Mouse (Mus musculus) heart, adult 2 months (tissue): ENCODE results near the gene Mcam. TPM values are rescaled to one million over a fixed set of nuclear protein-coding genes. Genes with fewer than 3 reads are reported as not detected.
A peak's percentile ranks its signal among the peaks of the same experiment; 100 is the strongest.

ENCODE experiments used
- DNase-seq, 2 experiments: peaks; one replicate each; pipeline ENCODE4 v3.0.0; 2021
- H3K27ac ChIP-seq: fragments of 200-600 bp; 2 replicates; pipeline ENCODE4 v1.8.1; 2022
- H3K27me3 ChIP-seq: fragments of 200-500 bp; 2 replicates; pipeline ENCODE4 v1.6.1; 2012; ENCODE audit warnings: mild to moderate bottlenecking, low read length, inconsistent platforms, mixed read lengths; ENCODE audit not compliant: control insufficient read depth, insufficient read depth
- H3K36me3 ChIP-seq: fragments of 200-500 bp; 2 replicates; pipeline ENCODE4 v1.6.1; 2012; ENCODE audit warnings: low read length, inconsistent platforms; ENCODE audit not compliant: control insufficient read depth, insufficient read depth
- H3K4me1 ChIP-seq: fragments of 200-500 bp; 2 replicates; pipeline ENCODE4 v1.6.1; 2011; ENCODE audit warnings: low read length; ENCODE audit not compliant: control insufficient read depth, insufficient read depth
- H3K4me3 ChIP-seq: fragments of 200-600 bp; 2 replicates; pipeline ENCODE4 v1.8.1; 2022
- H3K79me2 ChIP-seq: fragments of 200-500 bp; replicated peaks from 2 replicates; pipeline ENCODE4 v1.6.1; 2012; ENCODE audit warnings: mild to moderate bottlenecking, inconsistent platforms, low read length, moderate library complexity, mixed read lengths; ENCODE audit not compliant: control insufficient read depth, insufficient read depth
- H3K9ac ChIP-seq: fragments of 200-500 bp; 2 replicates; pipeline ENCODE4 v1.6.1; 2012; ENCODE audit warnings: low read depth, mild to moderate bottlenecking, control low read depth, inconsistent platforms, low read length, mixed read lengths
- CTCF ChIP-seq: fragments of 200-600 bp; IDR thresholded peaks from 2 replicates; pipeline ENCODE4 v1.8.1; 2022; ENCODE audit warnings: antibody characterized with exemption, mild to moderate bottlenecking, moderate library complexity
- EP300 ChIP-seq: fragments of 200-500 bp; IDR thresholded peaks from 2 replicates; pipeline ENCODE4 v1.6.1; 2011; ENCODE audit warnings: low read depth, low read length, control low read depth; ENCODE audit not compliant: insufficient read depth
- POLR2A ChIP-seq: fragments of 200-500 bp; IDR thresholded peaks from 2 replicates; pipeline ENCODE4 v1.6.1; 2011; ENCODE audit warnings: mild to moderate bottlenecking, low read depth, low read length, control low read depth; ENCODE audit not compliant: insufficient read depth
- WGBS: fragments of 180-500 bp; shearing (Covaris S2); methylation state at CpG from one replicate; pipeline ENCODE4 v1.1.7; 2018; 5-methylcytosine and 5-hydroxymethylcytosine counted together
- intact Hi-C: fragments of 180-260 bp; cut with DNase I; formaldehyde crosslinking; loops from one replicate; pipeline ENCODE4 v1.15.1; 2025
- polyA plus RNA-seq: library from polyadenylated mRNA; depleted of rRNA; stranded (reverse); fragments of >200 nt; gene quantifications from 2 replicates; pipeline ENCODE4 v1.2.3, GENCODE M21; 2012
- total RNA-seq, 2 experiments: library from RNA; stranded (reverse); gene quantifications; 2 replicates each; pipeline ENCODE4 v1.2.3; 2021

Gene Mcam
- total and polyA plus RNA-seq, 3 experiments: 31.6 to 49.8 (median 32.5) TPM

DNA sequence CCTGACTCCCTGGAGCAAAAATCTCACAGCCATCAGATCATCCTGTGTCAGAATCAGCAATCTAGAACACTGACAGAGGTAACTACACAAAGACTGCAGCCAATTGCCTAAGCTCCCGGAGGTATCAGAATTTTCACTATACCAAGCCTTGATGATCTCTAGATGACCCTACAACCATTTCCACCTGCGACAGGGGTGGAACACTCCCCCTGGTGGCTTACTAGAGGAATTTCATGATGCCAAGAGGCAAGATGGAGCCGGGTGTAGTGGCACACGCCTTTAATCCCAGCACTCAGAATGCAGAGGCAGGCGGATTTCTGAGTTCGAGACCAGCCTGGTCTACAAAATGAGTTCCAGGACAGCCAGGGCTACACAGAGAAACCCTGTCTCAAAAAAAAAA, 10.0 kb upstream of the Mcam start:
- peak; percentile 77 for TF ChIP-seq CTCF
- TF ChIP-seq EP300: no peak
- no peak for TF ChIP-seq POLR2A
- no peaks in the 10 kb centered on the region for H3K36me3 ChIP-seq
- no peaks in the 10 kb centered on the region for H3K79me2 ChIP-seq
- no peak overlapping the region for H3K4me3 ChIP-seq
- no peaks in the 10 kb centered on the region for H3K27me3 ChIP-seq
- WGBS: 59% methylated on average over 6 of the region's 6 CpGs
- DNase-seq: no peak
- no peak overlapping the region for H3K27ac ChIP-seq
- peaks cover 9% of the 10 kb centered on the region for H3K4me1 ChIP-seq
- H3K9ac ChIP-seq: no peak overlapping the region
- intact Hi-C loops: no loop called here

- Histone ChIP-seq H3K27me3 (no peaks in the 10 kb centered on the region), H3K9ac (no peak overlapping the region), H3K36me3 (no peaks in the 10 kb centered on the region), H3K4me1 (peaks cover 12% of the 10 kb centered on the region), H3K27ac (no peak overlapping the region), H3K4me3 (no peak overlapping the region), H3K79me2 (no peaks in the 10 kb centered on the region)
- peak in 1 of 2 experiments; percentile 13 for DNase-seq
- 53% methylated on average over 5 of the region's 5 CpGs for WGBS
- intact Hi-C loops: loop anchor here (5.0 kb wide), 2 partner anchors 122 to 232 kb away; no protein-coding TSS in a partner anchor
- TF ChIP-seq EP300 (no peak), CTCF (no peak), POLR2A (no peak)
These were observed 9.2 kb upstream of the Mcam start for GRCm38 (mm10) chr9:44125026-44125425.

DNA sequence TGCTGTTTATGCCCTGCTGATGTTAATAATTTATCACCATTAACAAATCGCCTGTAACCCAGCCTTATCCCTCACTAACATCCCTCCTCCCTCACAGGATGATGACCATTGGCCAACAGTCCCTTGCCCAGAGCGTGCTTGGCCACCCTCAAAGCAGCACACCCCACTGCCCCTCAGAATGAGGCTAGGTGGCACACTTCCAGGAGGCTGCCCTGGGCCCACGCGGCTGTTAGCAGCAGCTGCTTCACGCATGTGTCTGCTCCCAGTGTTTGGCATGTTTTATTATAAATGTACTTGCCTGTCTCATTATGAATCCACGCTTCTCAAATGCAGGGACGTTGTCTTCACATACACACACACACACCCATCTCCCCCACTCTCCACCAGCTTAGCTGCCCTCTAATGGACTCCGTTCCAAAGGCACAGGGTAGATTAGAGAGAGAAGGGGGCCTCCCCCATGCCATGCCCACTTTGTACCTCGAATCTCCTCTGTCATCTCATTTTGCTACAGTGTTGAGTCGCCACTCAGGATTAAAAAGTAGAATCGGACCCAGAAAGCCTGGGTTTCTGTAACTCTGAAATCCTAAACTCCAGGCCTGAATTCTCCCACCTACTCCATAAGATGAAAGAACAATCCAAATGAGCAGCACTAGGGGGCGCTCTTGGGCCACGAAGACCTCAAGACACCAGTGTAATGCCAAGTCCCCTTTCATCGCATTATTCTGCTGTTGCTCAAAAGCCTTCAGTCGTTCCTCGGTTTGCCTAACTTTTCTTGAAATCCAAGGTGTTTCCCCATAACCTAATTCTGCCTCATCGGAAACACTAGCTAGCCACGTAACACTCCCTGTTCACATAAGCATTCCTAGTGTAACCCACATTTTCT, 8.5 kb upstream of the Mcam start:
- intact Hi-C loops: loop anchor here (1.0 to 5.0 kb wide), 6 partner anchors 21 to 265 kb away; partner anchors contain the start of gene Cbl
- peak overlapping the region; percentile 30; the same call in 1 of the 2 replicates for H3K4me3 ChIP-seq
- H3K9ac ChIP-seq: no peak overlapping the region; the same call in 1 of the 2 replicates
- peak; percentile 83 to 85 for DNase-seq
- WGBS: 31% methylated on average over 18 of the region's 18 CpGs
- peaks cover 14% of the 10 kb centered on the region for H3K4me1 ChIP-seq
- H3K27me3 ChIP-seq: no peaks in the 10 kb centered on the region
- no peaks in the 10 kb centered on the region for H3K79me2 ChIP-seq
- no peaks in the 10 kb centered on the region for H3K36me3 ChIP-seq
- H3K27ac ChIP-seq: peak overlapping the region; percentile 60
- TF ChIP-seq POLR2A (no peak), CTCF (peak; percentile 95), EP300 (peak; percentile 93)

DNA sequence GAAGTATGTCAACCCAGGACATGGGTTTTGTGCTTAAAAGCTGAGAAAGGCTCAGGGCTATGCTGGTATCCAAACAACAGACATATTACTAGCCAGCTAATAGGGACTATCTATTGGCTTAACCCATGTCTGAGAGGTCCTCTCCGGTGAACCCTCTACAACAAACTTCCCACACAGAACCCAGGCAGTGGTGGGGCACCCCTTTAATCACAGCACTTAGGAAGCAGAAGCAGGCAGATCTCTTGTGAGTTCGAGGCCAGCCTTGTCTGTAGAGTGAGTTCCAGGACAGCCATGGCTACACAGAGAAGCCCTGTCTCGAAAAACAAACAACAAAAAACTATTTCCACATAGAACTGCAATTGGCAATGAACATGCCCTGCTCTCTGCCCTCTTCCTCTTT, 7.5 kb upstream of the Mcam start:
- no peak for TF ChIP-seq EP300
- no peak for TF ChIP-seq POLR2A
- no peak for TF ChIP-seq CTCF
- intact Hi-C loops: loop anchor here (1.0 to 5.0 kb wide), 6 partner anchors 20 to 264 kb away; partner anchors contain the start of gene Cbl
- H3K4me1 ChIP-seq: peaks cover 14% of the 10 kb centered on the region

GRCm38 (mm10) chr9:44127351-44127801, 6.9 kb upstream of the Mcam start:
- no peaks in the 10 kb centered on the region for H3K79me2 ChIP-seq
- peak; percentile 36; the same call in 1 of the 2 replicates for TF ChIP-seq EP300
- no peak for TF ChIP-seq POLR2A
- H3K36me3 ChIP-seq: no peaks in the 10 kb centered on the region
- 26% methylated on average over 3 of the region's 3 CpGs for WGBS
- no peaks in the 10 kb centered on the region for H3K27me3 ChIP-seq
- H3K9ac ChIP-seq: no peak overlapping the region
- H3K4me1 ChIP-seq: peaks cover 14% of the 10 kb centered on the region
- intact Hi-C loops: loop anchor here (2.0 to 5.0 kb wide), 4 partner anchors 19 to 263 kb away; no protein-coding TSS in a partner anchor
- H3K4me3 ChIP-seq: no peak overlapping the region
- DNase-seq: peak in 1 of 2 experiments; percentile 49
- H3K27ac ChIP-seq: peak overlapping the region; percentile 60

More for the DNA sequence above, 7.5 kb upstream of the Mcam start:
- Histone ChIP-seq H3K4me3 (no peak overlapping the region), H3K9ac (no peak overlapping the region), H3K27ac (peak overlapping the region; percentile 60), H3K36me3 (no peaks in the 10 kb centered on the region), H3K79me2 (no peaks in the 10 kb centered on the region), H3K27me3 (no peaks in the 10 kb centered on the region)
- 59% methylated on average over 3 of the region's 3 CpGs for WGBS
- DNase-seq: peak in 1 of 2 experiments; percentile 19
